8 mouse cellular contexts compared by ENCODE assay signal in the genomic region with DNA sequence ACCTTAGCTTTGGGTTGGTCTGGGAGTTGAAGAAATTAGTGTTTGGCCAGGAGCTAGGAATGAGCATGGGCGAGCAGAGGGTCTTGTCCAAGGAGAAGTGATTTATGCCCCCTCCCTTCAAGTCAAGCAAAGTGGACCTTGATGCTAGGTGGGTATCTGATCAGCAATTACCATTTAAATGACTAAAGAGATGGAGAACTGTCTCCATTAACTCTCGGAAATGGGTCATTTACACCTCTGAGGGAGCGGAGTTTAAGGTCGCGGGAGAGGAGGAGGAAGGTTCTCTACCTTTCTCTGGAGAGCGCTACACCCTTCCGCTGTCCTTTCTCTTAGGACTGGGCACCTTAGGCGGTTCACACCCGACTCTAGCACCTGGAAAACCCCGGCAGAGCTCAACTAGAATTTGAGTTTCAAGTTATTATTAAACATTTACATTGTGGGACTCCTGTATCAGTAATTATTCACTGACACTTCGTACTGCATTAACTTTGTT. TPM values are rescaled to one million over a fixed set of nuclear protein-coding genes. Genes with fewer than 3 reads are reported as not detected.
A peak's percentile ranks its signal among the peaks of the same experiment; 100 is the strongest.
DNase-seq lines count a peak whose midpoint lies in the region; ATAC-seq and TF ChIP-seq lines count a peak whose summit lies in the region.

Gene Ntn1, minus strand, starts transcription at position 97 of the 493 bp plus-strand sequence.

- H3K4me1 ChIP-seq in embryonic facial prominence, embryonic 10.5 days = peaks cover 24% of the 10 kb centered on the region
- peaks cover 43% of the 10 kb centered on the region for H3K4me1 ChIP-seq in hindbrain, embryonic 10.5 days (replicated peaks)
- peaks cover 11% of the 10 kb centered on the region; the same call in 1 of the 2 replicates for H3K4me1 ChIP-seq in midbrain, embryonic 14.5 days (ENCODE audit: control insufficient read depth, insufficient read depth, low read length)

- H3K9me3 ChIP-seq in embryonic facial prominence, embryonic 10.5 days = no peaks in the 10 kb centered on the region
- 0 out of 2 replicates have a peak, but pooled peaks cover 4% of the 10 kb centered on the region for H3K9me3 ChIP-seq in hindbrain, embryonic 10.5 days
- no peaks in the 10 kb centered on the region for H3K9me3 ChIP-seq in midbrain, embryonic 14.5 days (ENCODE audit: control insufficient read depth, low read length)

- peak within 1 kb of the TSS; percentile 92 for H3K4me2 ChIP-seq in midbrain, embryonic 14.5 days (ENCODE audit: low read length)

- peak within 1 kb of the TSS; percentile 57 for H3K9ac ChIP-seq in midbrain, embryonic 14.5 days (replicated peaks; ENCODE audit: low read length)

- ATAC-seq in midbrain, embryonic 14.5 days (ENCODE audit: low FRiP score, low TSS enrichment) = no peak

- H3K36me3 ChIP-seq in embryonic facial prominence, embryonic 10.5 days (replicated peaks) = no peaks in the 10 kb centered on the region
- no peaks in the 10 kb centered on the region for H3K36me3 ChIP-seq in hindbrain, embryonic 10.5 days
- no peaks in the 10 kb centered on the region for H3K36me3 ChIP-seq in midbrain, embryonic 14.5 days (ENCODE audit: control insufficient read depth, insufficient read depth, low read length)

- H3K4me3 ChIP-seq in layer of hippocampus, adult 2 months = peak within 1 kb of the TSS; percentile 57
- peak within 1 kb of the TSS; percentile 66 for H3K4me3 ChIP-seq in embryonic facial prominence, embryonic 10.5 days
- H3K4me3 ChIP-seq in hindbrain, embryonic 10.5 days = peak within 1 kb of the TSS; percentile 61
- H3K4me3 ChIP-seq in midbrain, embryonic 14.5 days (replicated peaks; ENCODE audit: low read depth, low read length) = peak within 1 kb of the TSS; percentile 47

- TF ChIP-seq CTCF in layer of hippocampus, adult 2 months (conservative IDR thresholded peaks at IDR 0.05) = no peak

- DNase-seq in layer of hippocampus, adult 2 months (ENCODE audit: low spot score in 2 of 2) = no peak
- no peak for DNase-seq in layer of hippocampus, postnatal 36 days
- no peak for DNase-seq in embryonic facial prominence, embryonic 10.5 days (ENCODE audit: low spot score)
- no peak for DNase-seq in hindbrain, embryonic 10.5 days (ENCODE audit: low spot score)
- no peak for DNase-seq in midbrain, embryonic 14.5 days
- DNase-seq in thymus, postnatal 0 days (ENCODE audit: low spot score) = no peak
- DNase-seq in layer of hippocampus, adult 18-20 months (ENCODE audit: low spot score in 2 of 2) = no peak
- DNase-seq in adipocyte (ENCODE audit: low spot score) = no peak

- peaks cover 95% of the 10 kb centered on the region for H3K27me3 ChIP-seq in embryonic facial prominence, embryonic 10.5 days (replicated peaks; ENCODE audit: low read depth, poor library complexity, severe bottlenecking)
- peaks cover 96% of the 10 kb centered on the region for H3K27me3 ChIP-seq in hindbrain, embryonic 10.5 days (ENCODE audit: insufficient read depth, poor library complexity, severe bottlenecking)
- H3K27me3 ChIP-seq in midbrain, embryonic 14.5 days (ENCODE audit: control insufficient read depth, insufficient read depth, low read length) = peaks cover 66% of the 10 kb centered on the region

- H3K27ac ChIP-seq in layer of hippocampus, adult 2 months = no peak within 1 kb of the TSS
- H3K27ac ChIP-seq in embryonic facial prominence, embryonic 10.5 days (replicated peaks) = peak within 1 kb of the TSS; percentile 83
- H3K27ac ChIP-seq in hindbrain, embryonic 10.5 days = peak within 1 kb of the TSS; percentile 90
- peak within 1 kb of the TSS; percentile 63 for H3K27ac ChIP-seq in midbrain, embryonic 14.5 days (replicated peaks; ENCODE audit: low read depth, low read length)

- WGBS in embryonic facial prominence, embryonic 10.5 days = 4% methylated on average over 11 of the region's 11 CpGs
- 5% methylated on average over 11 of the region's 11 CpGs for WGBS in hindbrain, embryonic 10.5 days
- whole genome bisulfite sequencing in midbrain, embryonic 14.5 days = 9% methylated on average over 11 of the region's 11 CpGs

RNA-seq across cellular contexts. Expression of gene Ntn1, which starts in this region (rescaled TPM):
- total RNA-seq in layer of hippocampus, adult 2 months (2021) = 1 to 10 TPM; 5.9 to 7.2 TPM
- 1 to 10 TPM; 6.2 to 7.3 TPM for total RNA-seq in layer of hippocampus, postnatal 36 days (2021)
- 7.4 and 8.2 TPM in 2 replicates for polyA plus RNA-seq in embryonic facial prominence, embryonic 10.5 days (2016; fragmentation: Nextera tagmentation; extraction: Ambion mirVana)
- 18.2 and 23.7 TPM in 2 replicates for polyA plus RNA-seq in hindbrain, embryonic 10.5 days (2016; fragmentation: Nextera tagmentation; extraction: Ambion mirVana)
- 8.4 and 12.3 TPM in 2 replicates for polyA plus RNA-seq in midbrain, embryonic 14.5 days (2014; fragmentation: Nextera tagmentation; extraction: Ambion mirVana)
- 3.4 and 4.4 TPM in 2 replicates for polyA plus RNA-seq in thymus, postnatal 0 days (2015; fragmentation: Nextera tagmentation; extraction: Ambion mirVana)
- 1 to 10 TPM; 5.7 to 6.9 TPM for total RNA-seq in layer of hippocampus, adult 18-20 months (2021)
